Mouse (Mus musculus): ENCODE data around the gene H2al1j. TPM values are rescaled to one million over a fixed set of nuclear protein-coding genes. Genes with fewer than 3 reads are reported as not detected.
"Not testable (repeated sequence)": the region's sequence is repeated elsewhere in the genome, so short reads cannot be mapped to it uniquely, and the experiment has no call there.

The H2al1j gene
- polyA plus RNA-seq, 1 experiment from 2014 or later, result not detected

- not testable (repeated sequence) for H3K27me3 ChIP-seq
- WGBS, result no CpG with 5 or more reads among the region's 5 CpGs
Observed at GRCm38 (mm10) chrX:11324359-11324758, 3.3 kb upstream of the H2al1j start, which contains the start of gene H2al1i. TSS of gene H2al1i (plus strand) at chrX:11324659.

GRCm38 (mm10) chrX:11345762-11346161 is 18.1 kb downstream of the H2al1j start:
- H3K27ac ChIP-seq, result peak overlapping the region; percentile 59
- ATAC-seq (ENCODE audit: insufficient number of reproducible peaks, insufficient read depth, low FRiP score, low TSS enrichment, low read depth), result peak; percentile 42; the same call in 1 of the 2 replicates
- H3K4me3 ChIP-seq (replicated peaks), result no peak overlapping the region
- H3K9ac ChIP-seq (replicated peaks), result no peak overlapping the region
- peaks cover 3% of the 10 kb centered on the region; the same call in 1 of the 2 replicates for H3K27me3 ChIP-seq
- peaks cover 9% of the 10 kb centered on the region; the same call in 1 of the 2 replicates for H3K4me1 ChIP-seq (replicated peaks)
- H3K9me3 ChIP-seq, result no peaks in the 10 kb centered on the region
- H3K4me2 ChIP-seq, result peak overlapping the region; percentile 27; the same call in 1 of the 2 replicates
- WGBS, result 24% methylated on average over 9 of the region's 9 CpGs
- no peaks in the 10 kb centered on the region for H3K36me3 ChIP-seq

More at GRCm38 (mm10) chrX:11324359-11324758, 3.3 kb upstream of the H2al1j start, which contains the start of gene H2al1i:
- not testable (repeated sequence) for H3K4me1 ChIP-seq (replicated peaks); H3K4me3 ChIP-seq (replicated peaks); H3K36me3 ChIP-seq; H3K4me2 ChIP-seq; ATAC-seq (ENCODE audit: insufficient number of reproducible peaks, insufficient read depth, low FRiP score, low TSS enrichment, low read depth); H3K9me3 ChIP-seq; H3K27ac ChIP-seq; H3K9ac ChIP-seq (replicated peaks)

GRCm38 (mm10) chrX:11346756-11347155 is 19.1 kb downstream of the H2al1j start:
- Histone ChIP-seq H3K36me3 (no peaks in the 10 kb centered on the region), H3K27ac (no peak overlapping the region), H3K9me3 (no peaks in the 10 kb centered on the region), H3K4me3 (replicated peaks) (no peak overlapping the region), H3K4me2 (no peak overlapping the region), H3K9ac (replicated peaks) (no peak overlapping the region), H3K27me3 (peaks cover 9% of the 10 kb centered on the region; the same call in 1 of the 2 replicates), H3K4me1 (replicated peaks) (peaks cover 9% of the 10 kb centered on the region; the same call in 1 of the 2 replicates)
- 88% methylated on average over 3 of the region's 3 CpGs for WGBS
- ATAC-seq (ENCODE audit: insufficient number of reproducible peaks, insufficient read depth, low FRiP score, low TSS enrichment, low read depth), result no peak

GRCm38 (mm10) chrX:11360823-11361222 is 33.2 kb downstream of the H2al1j start:
- H3K27ac ChIP-seq, result no peak overlapping the region
- H3K4me3 ChIP-seq (replicated peaks), result no peak overlapping the region
- H3K27me3 ChIP-seq, result peaks cover 47% of the 10 kb centered on the region
- H3K9me3 ChIP-seq, result no peaks in the 10 kb centered on the region
- H3K36me3 ChIP-seq, result no peaks in the 10 kb centered on the region
- 0 out of 2 replicates have a peak, but pooled peaks cover 3% of the 10 kb centered on the region for H3K4me1 ChIP-seq (replicated peaks)
- H3K9ac ChIP-seq (replicated peaks), result no peak overlapping the region
- no peak overlapping the region for H3K4me2 ChIP-seq
- WGBS, result 85% methylated on average over 6 of the region's 6 CpGs
- no peak for ATAC-seq (ENCODE audit: insufficient number of reproducible peaks, insufficient read depth, low FRiP score, low TSS enrichment, low read depth)

- no peak for ATAC-seq (ENCODE audit: insufficient number of reproducible peaks, insufficient read depth, low FRiP score, low TSS enrichment, low read depth)
- Histone ChIP-seq H3K27ac (no peak overlapping the region), H3K27me3 (peaks cover 46% of the 10 kb centered on the region), H3K9me3 (no peaks in the 10 kb centered on the region), H3K36me3 (no peaks in the 10 kb centered on the region), H3K4me1 (replicated peaks) (0 out of 2 replicates have a peak, but pooled peaks cover 3% of the 10 kb centered on the region), H3K9ac (replicated peaks) (no peak overlapping the region), H3K4me3 (replicated peaks) (no peak overlapping the region), H3K4me2 (no peak overlapping the region)
- 96% methylated on average over 2 of the region's 2 CpGs for WGBS
Observed at GRCm38 (mm10) chrX:11361261-11361660, 33.6 kb downstream of the H2al1j start.

- WGBS, result 64% methylated on average over 6 of the region's 6 CpGs
- Histone ChIP-seq H3K4me2 (no peak overlapping the region), H3K4me3 (replicated peaks) (no peak overlapping the region), H3K36me3 (no peaks in the 10 kb centered on the region), H3K27me3 (peaks cover 43% of the 10 kb centered on the region), H3K4me1 (replicated peaks) (0 out of 2 replicates have a peak, but pooled peaks cover 3% of the 10 kb centered on the region), H3K9ac (replicated peaks) (no peak overlapping the region), H3K27ac (no peak overlapping the region), H3K9me3 (no peaks in the 10 kb centered on the region)
- no peak for ATAC-seq (ENCODE audit: insufficient number of reproducible peaks, insufficient read depth, low FRiP score, low TSS enrichment, low read depth)
Observed at GRCm38 (mm10) chrX:11363890-11364289, 36.3 kb downstream of the H2al1j start.

GRCm38 (mm10) chrX:11365151-11365550 is 37.5 kb downstream of the H2al1j start:
- Histone ChIP-seq H3K9ac (replicated peaks) (no peak overlapping the region), H3K9me3 (no peaks in the 10 kb centered on the region), H3K4me3 (replicated peaks) (no peak overlapping the region), H3K36me3 (no peaks in the 10 kb centered on the region), H3K4me2 (no peak overlapping the region; the same call in 1 of the 2 replicates), H3K27me3 (peaks cover 36% of the 10 kb centered on the region), H3K4me1 (replicated peaks) (0 out of 2 replicates have a peak, but pooled peaks cover 3% of the 10 kb centered on the region), H3K27ac (no peak overlapping the region)
- 27% methylated on average over 12 of the region's 12 CpGs for WGBS
- ATAC-seq (ENCODE audit: insufficient number of reproducible peaks, insufficient read depth, low FRiP score, low TSS enrichment, low read depth), result no peak

Other genes with a start within 250 kb of the H2al1j start
- not detected in 2 replicates for gene H2al1a, start 28.6 kb upstream of the H2al1j start, polyA plus RNA-seq (2016; fragmentation: Nextera tagmentation; extraction: Ambion mirVana)
- not detected in 2 replicates for gene H2al1b, start 25.4 kb upstream of the H2al1j start, polyA plus RNA-seq (2016; fragmentation: Nextera tagmentation; extraction: Ambion mirVana)
- not detected in 2 replicates for gene H2al1c, start 22.2 kb upstream of the H2al1j start, polyA plus RNA-seq (2016; fragmentation: Nextera tagmentation; extraction: Ambion mirVana)
- not detected in 2 replicates for gene H2al1d, start 19.0 kb upstream of the H2al1j start, polyA plus RNA-seq (2016; fragmentation: Nextera tagmentation; extraction: Ambion mirVana)
- gene H2al1e, start 15.9 kb upstream of the H2al1j start, polyA plus RNA-seq (2016; fragmentation: Nextera tagmentation; extraction: Ambion mirVana), result not detected in 2 replicates
- not detected in 2 replicates for gene H2al1f, start 12.7 kb upstream of the H2al1j start, polyA plus RNA-seq (2016; fragmentation: Nextera tagmentation; extraction: Ambion mirVana)
- not detected in 2 replicates for gene H2al1g, start 9.6 kb upstream of the H2al1j start, polyA plus RNA-seq (2016; fragmentation: Nextera tagmentation; extraction: Ambion mirVana)
- gene H2al1h, start 6.3 kb upstream of the H2al1j start, polyA plus RNA-seq (2016; fragmentation: Nextera tagmentation; extraction: Ambion mirVana), result not detected in 2 replicates
- not detected in 2 replicates for gene H2al1i, start 3.2 kb upstream of the H2al1j start, polyA plus RNA-seq (2016; fragmentation: Nextera tagmentation; extraction: Ambion mirVana)